Mouse (Mus musculus): ENCODE measurements around the gene Tmem132c. TPM values are rescaled to one million over a fixed set of nuclear protein-coding genes. Genes with fewer than 3 reads are reported as not detected.
A peak's percentile ranks its signal among the peaks of the same experiment; 100 is the strongest.

Tmem132c gene
- total and polyA plus RNA-seq, 2 experiments, result under 0.01 TPM; not detected in 1

DNA sequence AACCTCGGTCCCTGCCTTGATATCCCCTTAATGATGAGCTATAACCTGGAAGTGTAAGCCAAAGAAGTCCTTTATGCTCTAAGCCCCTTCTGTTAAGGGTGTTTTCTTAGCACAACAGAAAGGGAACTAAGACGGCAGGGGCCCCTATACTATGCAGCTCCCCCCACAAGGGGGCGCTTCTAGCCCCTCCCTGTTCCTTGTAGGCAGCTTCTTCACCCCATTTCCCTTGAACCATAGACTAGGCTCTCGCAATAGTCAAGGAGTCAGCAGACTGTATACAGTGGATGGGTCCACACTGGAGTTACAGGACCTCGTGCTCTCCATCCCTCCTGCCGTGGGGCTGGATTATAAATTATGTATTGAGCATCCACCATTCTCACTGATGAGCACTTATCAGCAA lies 264.1 kb downstream of the Tmem132c start:
- WGBS, result 73% methylated on average over 6 of the region's 6 CpGs

DNA sequence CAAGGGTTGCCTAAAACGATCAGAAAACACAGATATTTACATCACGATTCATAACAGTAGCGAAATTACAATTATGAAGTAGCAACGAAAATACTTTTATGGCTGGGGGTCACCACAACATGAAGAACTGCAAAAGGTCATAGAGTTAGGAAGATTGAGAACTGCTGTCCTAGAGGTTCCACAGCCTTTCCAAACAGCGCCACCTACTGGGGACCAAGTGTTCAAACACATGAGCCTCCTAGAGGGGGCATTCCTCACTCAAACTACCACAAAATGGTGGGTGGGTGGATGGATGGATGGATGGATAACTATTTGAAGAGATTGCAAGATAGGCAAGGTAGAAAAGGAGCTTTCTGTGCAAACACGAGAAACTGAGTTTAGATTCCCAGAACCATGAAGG lies 270.0 kb downstream of the Tmem132c start:
- Histone ChIP-seq H3K4me1 (ENCODE audit: control insufficient read depth, insufficient read depth, low read length) (no peaks in the 10 kb centered on the region), H3K79me2 (ENCODE audit: control insufficient read depth, insufficient read depth, low read length) (no peaks in the 10 kb centered on the region), H3K9ac (ENCODE audit: low read depth, low read length) (no peak overlapping the region), H3K27ac (replicated peaks; ENCODE audit: insufficient read depth, low read depth, low read length) (no peak overlapping the region), H3K27me3 (ENCODE audit: control insufficient read depth, insufficient read depth, low read length) (no peaks in the 10 kb centered on the region), H3K36me3 (ENCODE audit: control insufficient read depth, insufficient read depth, low read length) (no peaks in the 10 kb centered on the region), H3K4me3 (ENCODE audit: insufficient read depth, low read depth, low read length) (no peak overlapping the region)
- WGBS, result 77% methylated on average over 6 of the region's 6 CpGs
- DNase-seq (ENCODE audit: extremely low read depth, low read depth, low spot score), result no peak
- TF ChIP-seq POLR2A (IDR thresholded peaks at IDR 0.05; ENCODE audit: extremely low read depth, insufficient read depth, low read length) (no peak), CTCF (IDR thresholded peaks at IDR 0.05; ENCODE audit: low read depth, low read length) (no peak)

More for the DNA sequence above, 264.1 kb downstream of the Tmem132c start:
- Histone ChIP-seq H3K4me1 (ENCODE audit: control insufficient read depth, insufficient read depth, low read length) (no peaks in the 10 kb centered on the region), H3K36me3 (ENCODE audit: control insufficient read depth, insufficient read depth, low read length) (no peaks in the 10 kb centered on the region), H3K27me3 (ENCODE audit: control insufficient read depth, insufficient read depth, low read length) (no peaks in the 10 kb centered on the region), H3K27ac (replicated peaks; ENCODE audit: insufficient read depth, low read depth, low read length) (no peak overlapping the region), H3K4me3 (ENCODE audit: insufficient read depth, low read depth, low read length) (no peak overlapping the region), H3K79me2 (ENCODE audit: control insufficient read depth, insufficient read depth, low read length) (no peaks in the 10 kb centered on the region), H3K9ac (ENCODE audit: low read depth, low read length) (no peak overlapping the region)
- DNase-seq (ENCODE audit: extremely low read depth, low read depth, low spot score), result no peak
- TF ChIP-seq POLR2A (IDR thresholded peaks at IDR 0.05; ENCODE audit: extremely low read depth, insufficient read depth, low read length) (no peak), CTCF (IDR thresholded peaks at IDR 0.05; ENCODE audit: low read depth, low read length) (peak; percentile 18; the same call in 1 of the 2 replicates)

DNA sequence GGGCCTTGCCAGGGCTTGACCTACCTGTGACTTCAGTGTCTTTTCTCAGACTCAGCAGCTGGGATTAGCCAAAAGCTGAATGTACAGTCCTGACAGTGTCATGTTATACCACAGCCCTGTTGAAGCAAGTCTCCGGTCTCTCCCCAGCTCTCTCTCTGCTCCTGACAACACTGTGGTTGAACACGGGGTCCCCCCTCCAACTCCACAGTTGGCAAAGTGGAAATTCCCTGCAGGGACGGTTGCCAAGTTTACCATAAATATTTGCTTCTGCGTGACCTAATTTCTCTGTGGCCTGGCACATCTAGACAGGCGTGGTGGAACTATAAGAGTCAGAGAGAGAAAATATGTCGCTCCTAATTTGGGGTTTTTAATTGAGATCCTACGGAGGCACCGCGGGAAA lies 274.4 kb downstream of the Tmem132c start:
- Histone ChIP-seq H3K27ac (replicated peaks; ENCODE audit: insufficient read depth, low read depth, low read length) (no peak overlapping the region), H3K27me3 (ENCODE audit: control insufficient read depth, insufficient read depth, low read length) (no peaks in the 10 kb centered on the region), H3K79me2 (ENCODE audit: control insufficient read depth, insufficient read depth, low read length) (no peaks in the 10 kb centered on the region), H3K9ac (ENCODE audit: low read depth, low read length) (no peak overlapping the region), H3K4me1 (ENCODE audit: control insufficient read depth, insufficient read depth, low read length) (no peaks in the 10 kb centered on the region), H3K36me3 (ENCODE audit: control insufficient read depth, insufficient read depth, low read length) (no peaks in the 10 kb centered on the region), H3K4me3 (ENCODE audit: insufficient read depth, low read depth, low read length) (no peak overlapping the region)
- TF ChIP-seq CTCF (IDR thresholded peaks at IDR 0.05; ENCODE audit: low read depth, low read length) (no peak), POLR2A (IDR thresholded peaks at IDR 0.05; ENCODE audit: extremely low read depth, insufficient read depth, low read length) (no peak)
- 86% methylated on average over 9 of the region's 9 CpGs for WGBS
- DNase-seq (ENCODE audit: extremely low read depth, low read depth, low spot score), result no peak

DNA sequence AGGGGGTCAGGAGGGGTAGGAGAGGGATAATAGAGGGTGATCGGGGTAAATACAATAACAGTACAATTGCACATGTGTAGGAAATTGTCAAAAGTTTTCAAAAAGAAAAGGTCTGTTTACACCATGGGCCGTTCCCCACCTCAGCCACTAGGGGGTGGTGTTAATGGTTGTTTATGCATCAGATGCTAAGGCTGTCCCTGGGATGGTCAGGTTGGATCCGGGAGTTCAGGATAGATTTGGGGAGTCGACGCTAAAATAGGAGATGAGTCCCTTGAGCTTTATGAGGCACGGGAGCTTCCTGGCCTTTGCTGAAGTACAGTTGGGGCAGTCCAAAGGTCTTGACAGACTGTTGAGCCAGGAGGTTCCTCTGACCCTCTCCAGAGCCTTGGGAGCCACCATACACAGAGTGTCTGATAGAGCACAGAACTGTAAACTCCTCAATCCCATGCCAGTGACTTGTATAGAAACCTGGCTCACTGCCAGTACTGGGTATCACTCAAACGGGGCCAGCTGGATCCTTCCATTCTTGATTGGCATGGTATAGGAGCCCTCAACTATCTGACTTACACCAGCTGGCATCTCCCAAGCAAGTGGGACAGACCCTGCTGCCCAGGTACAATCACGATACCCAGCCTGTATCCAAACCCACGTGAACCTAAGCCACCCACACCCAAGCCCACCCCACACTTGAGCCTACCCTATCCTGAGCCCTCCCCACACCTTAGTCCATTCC lies 281.3 kb downstream of the Tmem132c start:
- DNase-seq (ENCODE audit: extremely low read depth, low read depth, low spot score), result peak; percentile 2
- 51% methylated on average over 9 of the region's 9 CpGs for WGBS
- no peaks in the 10 kb centered on the region for H3K27me3 ChIP-seq (ENCODE audit: control insufficient read depth, insufficient read depth, low read length)

DNA sequence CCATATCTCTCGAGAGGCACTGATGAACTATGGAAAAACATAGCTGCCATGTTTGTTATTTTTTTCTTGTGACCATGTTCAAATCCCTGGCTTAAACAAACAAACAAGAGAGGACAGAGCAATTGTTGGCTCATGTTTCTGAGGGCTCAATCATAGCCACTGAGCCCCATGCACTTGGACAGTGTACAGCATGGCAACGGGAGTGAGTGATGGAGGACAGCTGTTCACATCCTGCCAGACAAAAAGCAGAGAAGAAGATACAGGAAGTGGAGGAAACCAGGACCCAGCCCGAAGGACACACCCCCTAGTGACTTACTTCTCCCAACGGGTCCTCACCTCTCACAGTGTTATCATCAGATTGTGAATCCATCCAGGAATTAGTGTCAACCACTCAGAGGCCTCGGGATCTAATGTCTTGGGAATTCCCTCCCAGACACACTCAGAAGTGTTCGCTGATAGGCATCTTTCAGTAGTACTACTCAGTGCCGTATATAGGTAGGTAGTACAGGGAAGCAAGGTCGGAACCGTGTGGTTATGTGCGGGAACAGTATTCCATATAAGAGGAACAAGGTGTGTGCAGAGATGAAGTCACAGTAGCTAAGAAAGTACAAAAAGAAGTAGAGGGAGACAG lies 285.9 kb downstream of the Tmem132c start:
- Histone ChIP-seq H3K79me2 (ENCODE audit: control insufficient read depth, insufficient read depth, low read length) (no peaks in the 10 kb centered on the region), H3K4me3 (ENCODE audit: insufficient read depth, low read depth, low read length) (no peak overlapping the region), H3K9ac (ENCODE audit: low read depth, low read length) (no peak overlapping the region), H3K36me3 (ENCODE audit: control insufficient read depth, insufficient read depth, low read length) (no peaks in the 10 kb centered on the region), H3K27ac (replicated peaks; ENCODE audit: insufficient read depth, low read depth, low read length) (no peak overlapping the region), H3K27me3 (ENCODE audit: control insufficient read depth, insufficient read depth, low read length) (no peaks in the 10 kb centered on the region), H3K4me1 (ENCODE audit: control insufficient read depth, insufficient read depth, low read length) (no peaks in the 10 kb centered on the region)
- no peak for DNase-seq (ENCODE audit: extremely low read depth, low read depth, low spot score)
- TF ChIP-seq CTCF (IDR thresholded peaks at IDR 0.05; ENCODE audit: low read depth, low read length) (no peak), POLR2A (IDR thresholded peaks at IDR 0.05; ENCODE audit: extremely low read depth, insufficient read depth, low read length) (no peak)
- 80% methylated on average over 10 of the region's 10 CpGs for WGBS

More for the DNA sequence above, 281.3 kb downstream of the Tmem132c start:
- H3K36me3 ChIP-seq (ENCODE audit: control insufficient read depth, insufficient read depth, low read length), result no peaks in the 10 kb centered on the region
- H3K27ac ChIP-seq (replicated peaks; ENCODE audit: insufficient read depth, low read depth, low read length), result no peak overlapping the region
- no peaks in the 10 kb centered on the region for H3K4me1 ChIP-seq (ENCODE audit: control insufficient read depth, insufficient read depth, low read length)
- no peak overlapping the region for H3K9ac ChIP-seq (ENCODE audit: low read depth, low read length)
- TF ChIP-seq POLR2A (IDR thresholded peaks at IDR 0.05; ENCODE audit: extremely low read depth, insufficient read depth, low read length) (no peak), CTCF (IDR thresholded peaks at IDR 0.05; ENCODE audit: low read depth, low read length) (peak; percentile 50; the same call in 1 of the 2 replicates)
- no peaks in the 10 kb centered on the region for H3K79me2 ChIP-seq (ENCODE audit: control insufficient read depth, insufficient read depth, low read length)
- H3K4me3 ChIP-seq (ENCODE audit: insufficient read depth, low read depth, low read length), result no peak overlapping the region

DNA sequence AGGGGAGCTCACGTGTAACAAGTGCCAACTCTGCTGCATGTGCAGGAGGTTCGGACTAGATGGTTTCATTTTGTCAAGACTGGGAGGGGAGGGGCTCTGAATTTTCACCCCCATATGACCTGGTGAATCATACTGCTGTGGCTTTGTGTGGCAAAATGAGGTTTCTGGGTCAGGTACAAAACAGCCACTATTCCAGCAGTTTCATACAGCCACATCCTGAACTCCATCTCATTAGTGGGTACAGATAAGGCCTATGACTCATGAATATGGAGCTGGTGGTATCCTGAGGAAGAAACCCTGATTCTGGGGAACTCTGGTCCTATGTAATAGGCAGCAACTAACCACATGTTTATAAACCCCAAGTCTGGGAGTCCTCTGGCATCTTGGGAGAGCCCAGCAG lies 295.9 kb downstream of the Tmem132c start:
- WGBS, result 66% methylated on average over 2 of the region's 2 CpGs
- Histone ChIP-seq H3K9ac (ENCODE audit: low read depth, low read length) (no peak overlapping the region), H3K36me3 (ENCODE audit: control insufficient read depth, insufficient read depth, low read length) (no peaks in the 10 kb centered on the region), H3K27ac (replicated peaks; ENCODE audit: insufficient read depth, low read depth, low read length) (no peak overlapping the region), H3K4me1 (ENCODE audit: control insufficient read depth, insufficient read depth, low read length) (no peaks in the 10 kb centered on the region), H3K4me3 (ENCODE audit: insufficient read depth, low read depth, low read length) (no peak overlapping the region), H3K27me3 (ENCODE audit: control insufficient read depth, insufficient read depth, low read length) (peaks cover 2% of the 10 kb centered on the region; the same call in 1 of the 2 replicates), H3K79me2 (ENCODE audit: control insufficient read depth, insufficient read depth, low read length) (no peaks in the 10 kb centered on the region)
- DNase-seq (ENCODE audit: extremely low read depth, low read depth, low spot score), result no peak
- TF ChIP-seq CTCF (IDR thresholded peaks at IDR 0.05; ENCODE audit: low read depth, low read length), result no peak
- no peak for TF ChIP-seq POLR2A (IDR thresholded peaks at IDR 0.05; ENCODE audit: extremely low read depth, insufficient read depth, low read length)
